Mouse (Mus musculus): ENCODE data around the gene AL607142.1.

AL607142.1 gene

DNA sequence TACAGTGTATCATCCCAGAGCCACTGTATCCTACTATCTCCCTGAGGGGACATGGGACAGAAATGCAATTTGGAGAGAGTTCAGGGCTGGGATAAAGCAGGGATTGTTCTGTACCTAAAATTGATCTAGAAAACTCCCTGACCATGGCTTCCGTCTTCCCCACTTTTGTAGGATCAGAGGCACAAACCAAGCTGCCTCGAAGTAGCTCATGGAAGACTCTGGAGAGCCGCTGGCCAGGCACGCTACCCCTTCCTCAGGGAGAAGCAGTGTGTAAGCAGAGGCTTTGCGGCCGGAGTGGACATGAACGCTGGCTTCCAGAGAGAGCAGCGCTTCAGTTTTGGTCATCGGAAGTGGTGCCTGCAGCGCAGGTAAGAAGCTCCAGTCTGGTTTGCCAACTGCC is at the start of gene AL607142.1:
Gene AL607142.1 (plus strand): TSS at position 301 of the 400 bp plus-strand sequence.
- no peak for DNase-seq (ENCODE audit: low read depth, low spot score)

- DNase-seq (ENCODE audit: low read depth, low spot score) = no peak
Measured at GRCm38 (mm10) chr4:120018426-120018825, 46.4 kb upstream of the AL607142.1 start.

- DNase-seq (ENCODE audit: low read depth, low spot score) = no peak
Measured at GRCm38 (mm10) chr4:120022392-120022791, 42.4 kb upstream of the AL607142.1 start.

DNA sequence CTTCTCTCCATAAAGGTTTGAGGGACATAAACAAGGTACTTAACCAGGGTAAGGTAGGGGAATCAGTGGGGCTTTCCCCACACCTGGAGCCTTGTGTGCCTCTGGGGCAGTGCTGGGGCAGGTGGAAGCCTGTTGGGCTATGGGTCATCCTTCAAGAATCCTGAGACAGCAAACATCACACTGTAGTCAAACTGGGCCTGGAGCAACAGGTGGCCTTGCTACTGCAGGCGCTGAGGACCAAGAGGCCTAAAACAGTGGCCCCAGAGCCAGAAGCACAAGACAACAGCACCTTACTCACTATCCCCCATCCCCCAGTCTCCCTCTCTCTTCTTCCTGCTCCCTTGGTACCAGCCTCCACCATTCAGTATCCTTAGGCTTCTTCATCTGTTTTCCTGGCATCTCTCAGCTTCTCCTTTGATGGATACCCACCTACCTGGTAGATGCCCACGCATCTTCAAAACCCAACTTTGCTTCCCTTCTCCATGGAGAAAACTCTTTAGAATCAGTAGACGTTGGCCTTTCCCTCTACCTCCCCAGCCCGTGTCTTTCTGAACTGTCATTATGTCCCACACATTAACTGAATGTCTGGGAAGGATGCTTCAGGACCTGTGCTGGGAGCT is 41.5 kb upstream of the AL607142.1 start:
- no peak for DNase-seq (ENCODE audit: low read depth, low spot score)

- peak; percentile 10 for DNase-seq (ENCODE audit: low read depth, low spot score)
Measured at GRCm38 (mm10) chr4:120024071-120024470, 40.7 kb upstream of the AL607142.1 start.

- DNase-seq (ENCODE audit: low read depth, low spot score) = no peak
Measured at GRCm38 (mm10) chr4:120027671-120028070, 37.1 kb upstream of the AL607142.1 start.

DNA sequence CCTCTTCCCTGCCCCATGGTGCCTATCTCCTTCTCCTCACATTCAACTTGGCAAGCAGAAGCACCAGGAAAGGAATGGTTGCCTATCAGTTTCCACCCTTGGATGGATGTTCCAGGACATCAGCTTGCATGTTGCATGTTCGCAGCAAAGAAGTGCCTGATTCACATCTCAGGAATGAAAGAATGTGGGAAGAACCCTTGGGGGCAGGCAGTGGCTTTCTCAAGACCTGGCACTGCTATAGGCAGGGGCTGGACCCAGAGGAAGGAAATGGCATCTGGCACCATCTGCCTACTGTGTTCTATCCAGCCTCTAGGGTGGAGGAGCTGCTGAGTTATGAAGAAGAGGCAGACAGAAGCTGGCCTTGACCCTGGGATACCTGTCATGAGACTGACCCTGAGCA is 34.9 kb upstream of the AL607142.1 start:
- no peak for DNase-seq (ENCODE audit: low read depth, low spot score)

GRCm38 (mm10) chr4:120032320-120032983 is 32.3 kb upstream of the AL607142.1 start:
- DNase-seq (ENCODE audit: low read depth, low spot score) = peak; percentile 5

DNA sequence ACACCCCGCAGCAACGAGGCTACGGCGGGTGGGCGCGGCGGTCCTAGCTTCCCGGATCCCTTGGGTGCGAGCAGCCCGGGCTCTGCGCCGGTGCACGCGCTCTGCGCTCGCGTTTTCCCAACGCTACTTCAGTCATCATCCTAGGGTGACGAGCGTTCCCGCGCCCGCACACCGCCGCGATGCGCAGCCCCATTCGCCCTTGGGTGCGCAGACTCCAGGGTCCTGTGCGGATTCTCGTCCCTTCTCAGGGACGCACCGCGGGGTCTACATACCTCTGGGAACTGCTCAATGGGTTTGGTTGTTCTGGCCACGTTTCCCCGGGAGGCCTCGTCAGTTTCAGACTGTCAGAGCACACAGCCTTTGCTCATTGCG is 31.8 kb upstream of the AL607142.1 start:
- no peak for DNase-seq (ENCODE audit: low read depth, low spot score)

DNA sequence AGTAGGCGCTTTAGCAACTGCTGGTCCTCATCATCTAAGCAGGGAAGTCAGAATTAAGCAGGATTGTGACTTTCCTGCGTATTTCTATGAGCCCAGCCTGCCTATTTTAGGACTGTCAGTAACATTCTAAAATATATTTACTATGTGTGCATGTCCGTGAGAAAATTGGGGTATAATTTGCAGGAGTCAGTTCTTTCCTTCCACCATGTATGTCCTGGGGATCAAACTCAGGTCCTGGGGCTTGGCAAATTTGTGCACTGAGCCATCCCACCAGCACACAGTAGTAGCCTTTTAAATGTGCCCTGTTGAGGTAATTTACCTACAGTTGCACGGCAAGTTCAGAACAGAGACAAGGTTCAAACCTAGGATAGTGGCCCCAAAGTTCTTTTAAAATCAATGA is 28.5 kb upstream of the AL607142.1 start:
- no peak for DNase-seq (ENCODE audit: low read depth, low spot score)

- no peak for DNase-seq (ENCODE audit: low read depth, low spot score)
Measured at GRCm38 (mm10) chr4:120037007-120037406, 27.8 kb upstream of the AL607142.1 start.

GRCm38 (mm10) chr4:120041520-120041919 is 23.3 kb upstream of the AL607142.1 start:
- DNase-seq (ENCODE audit: low read depth, low spot score) = no peak

DNA sequence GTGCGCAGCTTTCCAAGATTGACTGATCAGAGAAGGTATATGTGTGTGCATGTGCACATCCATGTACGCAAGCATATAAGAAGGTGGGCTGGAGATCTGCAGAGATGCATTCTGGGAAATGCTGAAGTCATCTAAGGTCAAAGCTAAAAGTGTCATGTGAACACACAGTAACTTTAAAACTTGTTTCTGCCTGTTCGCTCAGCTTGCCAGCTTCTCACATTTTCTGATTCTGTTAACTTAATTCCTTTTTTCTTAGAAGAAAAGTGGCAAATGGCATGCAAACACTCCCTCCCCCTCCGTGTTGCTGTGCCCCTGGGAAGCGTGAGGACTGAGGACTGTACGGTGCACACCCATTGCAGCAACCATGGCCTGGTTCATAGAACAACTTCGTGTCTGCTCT is 22.3 kb upstream of the AL607142.1 start:
- DNase-seq (ENCODE audit: low read depth, low spot score) = no peak

GRCm38 (mm10) chr4:120044612-120045011 is 20.2 kb upstream of the AL607142.1 start:
- no peak for DNase-seq (ENCODE audit: low read depth, low spot score)

GRCm38 (mm10) chr4:120045131-120045537 is 19.7 kb upstream of the AL607142.1 start:
- no peak for DNase-seq (ENCODE audit: low read depth, low spot score)

GRCm38 (mm10) chr4:120045871-120046270 is 18.9 kb upstream of the AL607142.1 start:
- no peak for DNase-seq (ENCODE audit: low read depth, low spot score)

DNA sequence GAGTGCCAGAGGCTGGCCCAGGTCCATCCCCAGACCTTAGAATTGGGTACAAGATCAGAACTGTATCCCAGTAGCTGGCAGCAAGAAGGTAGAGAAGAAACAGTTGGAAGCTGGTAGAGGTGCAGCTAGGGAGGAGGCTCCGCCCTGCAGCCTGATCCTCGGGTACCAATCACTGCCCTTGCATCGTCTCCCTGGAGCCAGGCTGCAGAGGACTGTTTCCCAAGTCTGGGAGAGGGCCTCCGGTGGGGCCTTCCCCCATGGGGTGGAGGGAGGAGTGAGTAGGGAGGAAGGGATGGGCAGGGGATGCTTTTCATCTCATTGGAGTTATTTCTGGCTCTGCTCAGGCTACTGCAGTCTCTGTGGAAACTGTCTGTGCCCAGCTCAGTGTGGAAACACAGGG is 17.7 kb upstream of the AL607142.1 start:
- DNase-seq (ENCODE audit: low read depth, low spot score) = no peak

DNA sequence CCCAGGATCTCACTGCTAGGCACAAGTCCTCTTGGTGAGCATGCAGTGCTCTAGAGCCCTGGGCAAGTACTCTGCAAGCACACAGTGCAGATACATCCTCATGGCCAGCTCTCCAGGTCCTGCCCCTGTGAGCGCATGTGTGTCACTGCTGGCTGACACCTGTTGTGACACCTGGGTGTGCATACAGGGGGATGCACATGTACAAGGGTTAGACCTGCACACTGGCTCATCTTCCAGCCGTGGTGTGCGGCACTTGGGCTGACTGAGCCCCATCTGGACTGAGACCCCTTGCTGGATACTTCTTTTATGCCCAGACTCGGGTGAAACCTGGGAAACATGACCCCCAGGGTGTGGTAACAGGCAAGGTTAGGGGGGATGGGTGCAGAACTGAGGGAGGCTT is 16.5 kb upstream of the AL607142.1 start:
- DNase-seq (ENCODE audit: low read depth, low spot score) = no peak

GRCm38 (mm10) chr4:120049857-120050256 is 14.9 kb upstream of the AL607142.1 start:
- no peak for DNase-seq (ENCODE audit: low read depth, low spot score)

GRCm38 (mm10) chr4:120052481-120052880 is 12.3 kb upstream of the AL607142.1 start:
- DNase-seq (ENCODE audit: low read depth, low spot score) = no peak

DNA sequence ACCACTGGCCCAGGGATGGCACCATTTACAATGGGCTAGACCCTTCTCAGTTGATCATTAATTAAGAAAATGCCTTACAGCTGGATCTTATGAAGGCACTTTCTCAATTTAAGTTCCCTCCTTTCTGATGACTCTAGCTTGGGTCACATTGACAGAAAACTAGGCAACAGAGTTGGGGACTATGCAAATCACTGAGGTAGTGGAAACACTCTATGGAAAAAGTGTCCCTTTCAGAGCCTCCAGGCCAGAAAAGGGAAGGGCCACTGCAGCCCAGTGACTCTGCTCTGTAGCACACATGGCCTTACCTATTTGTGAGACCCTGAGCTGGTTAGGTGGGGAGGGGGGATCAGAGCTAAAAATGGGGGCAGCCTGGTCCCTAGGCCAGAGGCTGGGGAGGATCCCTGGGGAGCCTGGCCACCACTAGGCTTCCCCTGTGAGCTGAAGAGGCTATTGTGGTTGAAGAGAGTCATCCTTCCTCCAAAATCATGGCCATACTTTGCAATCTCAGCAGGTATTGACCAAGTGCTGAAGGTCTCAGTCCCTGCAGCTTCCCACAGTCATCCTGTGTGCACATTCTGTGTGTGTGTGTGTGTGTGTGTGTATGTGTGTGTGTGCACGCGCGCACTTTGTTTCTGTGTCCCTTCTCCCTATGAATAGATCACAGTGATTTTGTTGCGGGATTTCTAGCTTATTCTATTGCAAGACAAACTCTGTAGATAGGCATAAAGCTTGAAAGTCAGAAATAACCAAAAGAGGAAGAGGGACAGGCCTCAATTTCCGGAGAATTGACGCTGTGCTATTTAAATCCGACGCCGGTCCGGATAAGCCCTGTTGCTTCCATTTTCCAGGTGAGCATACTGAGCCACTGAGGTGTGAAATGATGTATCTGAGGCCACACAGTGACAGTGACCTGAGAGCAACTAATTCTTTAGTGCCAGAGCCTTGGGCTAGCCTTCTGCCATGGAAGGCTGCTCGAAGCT is 11.5 kb upstream of the AL607142.1 start:
- DNase-seq (ENCODE audit: low read depth, low spot score) = no peak

GRCm38 (mm10) chr4:120054145-120054544 is 10.7 kb upstream of the AL607142.1 start:
- DNase-seq (ENCODE audit: low read depth, low spot score) = no peak
